Mouse (Mus musculus): ENCODE results near the gene C1galt1. TPM values are rescaled to one million over a fixed set of nuclear protein-coding genes. Genes with fewer than 3 reads are reported as not detected.

Gene C1galt1
- polyA plus RNA-seq (2012; rRNA removed), result 1.2 and 2.5 TPM in 2 replicates

GRCm38 (mm10) chr6:7844802-7845679 lies at the start of gene C1galt1:
C1galt1 (plus strand) TSS chr6:7844842.
- WGBS, result 5% methylated on average over 63 of the region's 93 CpGs
- Histone ChIP-seq H3K4me1 (ENCODE audit: control insufficient read depth, insufficient read depth, insufficient read length, low read length) (peaks cover 13% of the 10 kb centered on the region), H3K27ac (ENCODE audit: insufficient read depth, low read depth, low read length) (peak within 1 kb of the TSS; percentile 87), H3K4me3 (ENCODE audit: low read depth, low read length) (peak within 1 kb of the TSS; percentile 77), H3K36me3 (ENCODE audit: control insufficient read depth, insufficient read depth, low read length) (no peaks in the 10 kb centered on the region), H3K27me3 (ENCODE audit: control insufficient read depth, insufficient read depth, low read length) (no peaks in the 10 kb centered on the region)
- peak; percentile 17; the same call in 1 of the 2 replicates for TF ChIP-seq POLR2A (IDR thresholded peaks at IDR 0.05; ENCODE audit: low read depth, low read length)
- no peak for TF ChIP-seq CTCF (IDR thresholded peaks at IDR 0.05; ENCODE audit: extremely low read depth, insufficient read length, insufficient replicate concordance, low read depth, low read length)

- TF ChIP-seq CTCF (IDR thresholded peaks at IDR 0.05; ENCODE audit: extremely low read depth, insufficient read length, insufficient replicate concordance, low read depth, low read length) (no peak), POLR2A (IDR thresholded peaks at IDR 0.05; ENCODE audit: low read depth, low read length) (no peak)
- H3K4me1 ChIP-seq (ENCODE audit: control insufficient read depth, insufficient read depth, insufficient read length, low read length), result no peaks in the 10 kb centered on the region
- H3K27me3 ChIP-seq (ENCODE audit: control insufficient read depth, insufficient read depth, low read length), result no peaks in the 10 kb centered on the region
- 21% methylated on average over 6 of the region's 6 CpGs for WGBS
- no peaks in the 10 kb centered on the region for H3K36me3 ChIP-seq (ENCODE audit: control insufficient read depth, insufficient read depth, low read length)
- no peak overlapping the region for H3K27ac ChIP-seq (ENCODE audit: insufficient read depth, low read depth, low read length)
- H3K4me3 ChIP-seq (ENCODE audit: low read depth, low read length), result no peak overlapping the region
Observed at GRCm38 (mm10) chr6:7799969-7800368, 44.7 kb upstream of the C1galt1 start.

- Histone ChIP-seq H3K4me3 (ENCODE audit: low read depth, low read length) (no peak overlapping the region), H3K27ac (ENCODE audit: insufficient read depth, low read depth, low read length) (no peak overlapping the region), H3K27me3 (ENCODE audit: control insufficient read depth, insufficient read depth, low read length) (no peaks in the 10 kb centered on the region), H3K36me3 (ENCODE audit: control insufficient read depth, insufficient read depth, low read length) (no peaks in the 10 kb centered on the region), H3K4me1 (ENCODE audit: control insufficient read depth, insufficient read depth, insufficient read length, low read length) (no peaks in the 10 kb centered on the region)
- WGBS, result 52% methylated on average over 9 of the region's 9 CpGs
- TF ChIP-seq CTCF (IDR thresholded peaks at IDR 0.05; ENCODE audit: extremely low read depth, insufficient read length, insufficient replicate concordance, low read depth, low read length) (no peak), POLR2A (IDR thresholded peaks at IDR 0.05; ENCODE audit: low read depth, low read length) (no peak)
Observed at GRCm38 (mm10) chr6:7803765-7804542, 40.7 kb upstream of the C1galt1 start.

- H3K4me3 ChIP-seq (ENCODE audit: low read depth, low read length), result no peak overlapping the region
- 19% methylated on average over 2 of the region's 2 CpGs for WGBS
- no peaks in the 10 kb centered on the region for H3K36me3 ChIP-seq (ENCODE audit: control insufficient read depth, insufficient read depth, low read length)
- H3K27me3 ChIP-seq (ENCODE audit: control insufficient read depth, insufficient read depth, low read length), result no peaks in the 10 kb centered on the region
- H3K4me1 ChIP-seq (ENCODE audit: control insufficient read depth, insufficient read depth, insufficient read length, low read length), result no peaks in the 10 kb centered on the region
- no peak overlapping the region for H3K27ac ChIP-seq (ENCODE audit: insufficient read depth, low read depth, low read length)
- TF ChIP-seq CTCF (IDR thresholded peaks at IDR 0.05; ENCODE audit: extremely low read depth, insufficient read length, insufficient replicate concordance, low read depth, low read length), result no peak
- no peak for TF ChIP-seq POLR2A (IDR thresholded peaks at IDR 0.05; ENCODE audit: low read depth, low read length)
Observed at GRCm38 (mm10) chr6:7814146-7814545, 30.5 kb upstream of the C1galt1 start.

- WGBS, result 82% methylated on average over 5 of the region's 5 CpGs
- no peak for TF ChIP-seq CTCF (IDR thresholded peaks at IDR 0.05; ENCODE audit: extremely low read depth, insufficient read length, insufficient replicate concordance, low read depth, low read length)
- no peak for TF ChIP-seq POLR2A (IDR thresholded peaks at IDR 0.05; ENCODE audit: low read depth, low read length)
- H3K4me3 ChIP-seq (ENCODE audit: low read depth, low read length), result no peak overlapping the region
- H3K27me3 ChIP-seq (ENCODE audit: control insufficient read depth, insufficient read depth, low read length), result no peaks in the 10 kb centered on the region
- no peak overlapping the region for H3K27ac ChIP-seq (ENCODE audit: insufficient read depth, low read depth, low read length)
- no peaks in the 10 kb centered on the region for H3K36me3 ChIP-seq (ENCODE audit: control insufficient read depth, insufficient read depth, low read length)
- no peaks in the 10 kb centered on the region for H3K4me1 ChIP-seq (ENCODE audit: control insufficient read depth, insufficient read depth, insufficient read length, low read length)
Observed at GRCm38 (mm10) chr6:7816233-7816632, 28.4 kb upstream of the C1galt1 start.

- Histone ChIP-seq H3K4me1 (ENCODE audit: control insufficient read depth, insufficient read depth, insufficient read length, low read length) (no peaks in the 10 kb centered on the region), H3K4me3 (ENCODE audit: low read depth, low read length) (no peak overlapping the region), H3K27ac (ENCODE audit: insufficient read depth, low read depth, low read length) (no peak overlapping the region), H3K36me3 (ENCODE audit: control insufficient read depth, insufficient read depth, low read length) (no peaks in the 10 kb centered on the region), H3K27me3 (ENCODE audit: control insufficient read depth, insufficient read depth, low read length) (no peaks in the 10 kb centered on the region)
- TF ChIP-seq CTCF (IDR thresholded peaks at IDR 0.05; ENCODE audit: extremely low read depth, insufficient read length, insufficient replicate concordance, low read depth, low read length) (no peak), POLR2A (IDR thresholded peaks at IDR 0.05; ENCODE audit: low read depth, low read length) (no peak)
- 70% methylated on average over 6 of the region's 6 CpGs for WGBS
Observed at GRCm38 (mm10) chr6:7822688-7823087, 22.0 kb upstream of the C1galt1 start.

GRCm38 (mm10) chr6:7830793-7831192 lies 13.8 kb upstream of the C1galt1 start:
- Histone ChIP-seq H3K36me3 (ENCODE audit: control insufficient read depth, insufficient read depth, low read length) (no peaks in the 10 kb centered on the region), H3K4me1 (ENCODE audit: control insufficient read depth, insufficient read depth, insufficient read length, low read length) (no peaks in the 10 kb centered on the region), H3K27me3 (ENCODE audit: control insufficient read depth, insufficient read depth, low read length) (no peaks in the 10 kb centered on the region), H3K27ac (ENCODE audit: insufficient read depth, low read depth, low read length) (no peak overlapping the region), H3K4me3 (ENCODE audit: low read depth, low read length) (no peak overlapping the region)
- 30% methylated on average over 8 of the region's 8 CpGs for WGBS
- no peak for TF ChIP-seq CTCF (IDR thresholded peaks at IDR 0.05; ENCODE audit: extremely low read depth, insufficient read length, insufficient replicate concordance, low read depth, low read length)
- no peak for TF ChIP-seq POLR2A (IDR thresholded peaks at IDR 0.05; ENCODE audit: low read depth, low read length)
